Mouse (Mus musculus): Measurements from ENCODE around the gene 2200002D01Rik. TPM values are rescaled to one million over a fixed set of nuclear protein-coding genes. Genes with fewer than 3 reads are reported as not detected.

2200002D01Rik gene
- polyA plus RNA-seq, 1 experiment = 72.9 TPM

- Histone ChIP-seq H3K79me3 (ENCODE audit: low read depth) (no peaks in the 10 kb centered on the region), H3ac (ENCODE audit: control insufficient read depth, insufficient read length, low read depth) (no peak overlapping the region), H3K27me3 (ENCODE audit: control insufficient read depth, insufficient read depth, insufficient read length) (peaks cover 5% of the 10 kb centered on the region), H3K4me3 (ENCODE audit: insufficient read depth, poor library complexity, severe bottlenecking) (no peak overlapping the region), H3K79me2 (ENCODE audit: control insufficient read depth, insufficient read depth) (no peaks in the 10 kb centered on the region), H3K36me3 (ENCODE audit: control insufficient read depth, insufficient read depth) (no peaks in the 10 kb centered on the region)
- TF ChIP-seq FOSL1 (IDR thresholded peaks at IDR 0.05; ENCODE audit: insufficient read depth, low read length, poor library complexity, severe bottlenecking) = no peak
- TF ChIP-seq USF1 (IDR thresholded peaks at IDR 0.05; ENCODE audit: low read depth) = no peak
- no peak for TF ChIP-seq MYOD1 (IDR thresholded peaks at IDR 0.05; ENCODE audit: control insufficient read depth, insufficient read length, low read depth)
- no peak for TF ChIP-seq CEBPB (IDR thresholded peaks at IDR 0.05; ENCODE audit: low read depth)
- no peak for TF ChIP-seq MAX (IDR thresholded peaks at IDR 0.05)
- TF ChIP-seq CTCF (IDR thresholded peaks at IDR 0.05; ENCODE audit: control insufficient read depth, insufficient read depth, insufficient read length) = no peak
- TF ChIP-seq MYOG (IDR thresholded peaks at IDR 0.05; ENCODE audit: control insufficient read depth, extremely low read depth, insufficient read length) = no peak
Observed at GRCm38 (mm10) chr7:29255875-29256274, 7.6 kb upstream of the 2200002D01Rik start.

GRCm38 (mm10) chr7:29253842-29254241 is 5.6 kb upstream of the 2200002D01Rik start:
- no peak overlapping the region for H3K4me3 ChIP-seq (ENCODE audit: insufficient read depth, poor library complexity, severe bottlenecking)
- H3K27me3 ChIP-seq (ENCODE audit: control insufficient read depth, insufficient read depth, insufficient read length) = no peaks in the 10 kb centered on the region
- no peaks in the 10 kb centered on the region for H3K79me2 ChIP-seq (ENCODE audit: control insufficient read depth, insufficient read depth)
- no peaks in the 10 kb centered on the region for H3K79me3 ChIP-seq (ENCODE audit: low read depth)
- TF ChIP-seq CTCF (IDR thresholded peaks at IDR 0.05; ENCODE audit: control insufficient read depth, insufficient read depth, insufficient read length) (no peak), MAX (IDR thresholded peaks at IDR 0.05) (no peak), MYOG (IDR thresholded peaks at IDR 0.05; ENCODE audit: control insufficient read depth, extremely low read depth, insufficient read length) (no peak), MYOD1 (IDR thresholded peaks at IDR 0.05; ENCODE audit: control insufficient read depth, insufficient read length, low read depth) (no peak), FOSL1 (IDR thresholded peaks at IDR 0.05; ENCODE audit: insufficient read depth, low read length, poor library complexity, severe bottlenecking) (no peak), USF1 (IDR thresholded peaks at IDR 0.05; ENCODE audit: low read depth) (no peak), CEBPB (IDR thresholded peaks at IDR 0.05; ENCODE audit: low read depth) (no peak)
- H3ac ChIP-seq (ENCODE audit: control insufficient read depth, insufficient read length, low read depth) = no peak overlapping the region
- no peaks in the 10 kb centered on the region for H3K36me3 ChIP-seq (ENCODE audit: control insufficient read depth, insufficient read depth)

DNA sequence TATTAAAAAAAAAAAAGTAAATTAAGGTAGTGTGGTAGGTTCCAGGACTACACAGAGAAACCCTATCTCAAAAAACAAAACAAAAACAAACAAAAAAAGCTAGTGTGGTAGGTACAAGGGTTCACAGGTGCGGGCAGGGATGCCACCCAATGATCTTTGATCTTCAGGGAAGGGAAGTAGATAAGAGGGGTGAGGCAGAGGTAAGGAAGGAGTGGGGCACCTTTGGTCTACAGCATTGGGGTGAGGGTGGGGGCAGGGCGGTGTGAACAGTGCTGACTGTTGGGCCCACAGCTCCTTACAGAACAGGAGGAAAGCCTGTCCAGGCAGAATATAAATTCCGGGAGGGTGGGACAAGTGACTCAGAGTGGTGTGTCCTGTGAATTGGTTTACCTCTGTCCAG is 2.9 kb upstream of the 2200002D01Rik start:
- Histone ChIP-seq H3K4me3 (ENCODE audit: insufficient read depth, poor library complexity, severe bottlenecking) (no peak overlapping the region), H3ac (ENCODE audit: control insufficient read depth, insufficient read length, low read depth) (no peak overlapping the region), H3K79me3 (ENCODE audit: low read depth) (no peaks in the 10 kb centered on the region), H3K79me2 (ENCODE audit: control insufficient read depth, insufficient read depth) (peaks cover 12% of the 10 kb centered on the region), H3K36me3 (ENCODE audit: control insufficient read depth, insufficient read depth) (peaks cover 6% of the 10 kb centered on the region), H3K27me3 (ENCODE audit: control insufficient read depth, insufficient read depth, insufficient read length) (no peaks in the 10 kb centered on the region)
- TF ChIP-seq CEBPB (IDR thresholded peaks at IDR 0.05; ENCODE audit: low read depth) (no peak), MAX (IDR thresholded peaks at IDR 0.05) (no peak), MYOG (IDR thresholded peaks at IDR 0.05; ENCODE audit: control insufficient read depth, extremely low read depth, insufficient read length) (no peak), USF1 (IDR thresholded peaks at IDR 0.05; ENCODE audit: low read depth) (no peak), FOSL1 (IDR thresholded peaks at IDR 0.05; ENCODE audit: insufficient read depth, low read length, poor library complexity, severe bottlenecking) (no peak), MYOD1 (IDR thresholded peaks at IDR 0.05; ENCODE audit: control insufficient read depth, insufficient read length, low read depth) (no peak), CTCF (IDR thresholded peaks at IDR 0.05; ENCODE audit: control insufficient read depth, insufficient read depth, insufficient read length) (no peak)

GRCm38 (mm10) chr7:29247706-29248105 is 560 bp downstream of the 2200002D01Rik start:
- peaks cover 6% of the 10 kb centered on the region for H3K36me3 ChIP-seq (ENCODE audit: control insufficient read depth, insufficient read depth)
- TF ChIP-seq MYOG (IDR thresholded peaks at IDR 0.05; ENCODE audit: control insufficient read depth, extremely low read depth, insufficient read length) (no peak), MAX (IDR thresholded peaks at IDR 0.05) (no peak), CEBPB (IDR thresholded peaks at IDR 0.05; ENCODE audit: low read depth) (no peak), USF1 (IDR thresholded peaks at IDR 0.05; ENCODE audit: low read depth) (no peak), FOSL1 (IDR thresholded peaks at IDR 0.05; ENCODE audit: insufficient read depth, low read length, poor library complexity, severe bottlenecking) (no peak), MYOD1 (IDR thresholded peaks at IDR 0.05; ENCODE audit: control insufficient read depth, insufficient read length, low read depth) (no peak), CTCF (IDR thresholded peaks at IDR 0.05; ENCODE audit: control insufficient read depth, insufficient read depth, insufficient read length) (no peak)
- H3ac ChIP-seq (ENCODE audit: control insufficient read depth, insufficient read length, low read depth) = peak overlapping the region; percentile 34
- peak overlapping the region; percentile 33 for H3K4me3 ChIP-seq (ENCODE audit: insufficient read depth, poor library complexity, severe bottlenecking)
- peaks cover 12% of the 10 kb centered on the region for H3K79me2 ChIP-seq (ENCODE audit: control insufficient read depth, insufficient read depth)
- H3K27me3 ChIP-seq (ENCODE audit: control insufficient read depth, insufficient read depth, insufficient read length) = no peaks in the 10 kb centered on the region
- H3K79me3 ChIP-seq (ENCODE audit: low read depth) = no peaks in the 10 kb centered on the region

- TF ChIP-seq USF1 (IDR thresholded peaks at IDR 0.05; ENCODE audit: low read depth) (no peak), MAX (IDR thresholded peaks at IDR 0.05) (no peak), MYOG (IDR thresholded peaks at IDR 0.05; ENCODE audit: control insufficient read depth, extremely low read depth, insufficient read length) (no peak), FOSL1 (IDR thresholded peaks at IDR 0.05; ENCODE audit: insufficient read depth, low read length, poor library complexity, severe bottlenecking) (no peak), MYOD1 (IDR thresholded peaks at IDR 0.05; ENCODE audit: control insufficient read depth, insufficient read length, low read depth) (no peak), CTCF (IDR thresholded peaks at IDR 0.05; ENCODE audit: control insufficient read depth, insufficient read depth, insufficient read length) (peak; percentile 80)
- Histone ChIP-seq H3K4me3 (ENCODE audit: insufficient read depth, poor library complexity, severe bottlenecking) (peak overlapping the region; percentile 33), H3K27me3 (ENCODE audit: control insufficient read depth, insufficient read depth, insufficient read length) (no peaks in the 10 kb centered on the region), H3K79me2 (ENCODE audit: control insufficient read depth, insufficient read depth) (peaks cover 12% of the 10 kb centered on the region), H3K79me3 (ENCODE audit: low read depth) (no peaks in the 10 kb centered on the region), H3K36me3 (ENCODE audit: control insufficient read depth, insufficient read depth) (peaks cover 6% of the 10 kb centered on the region), H3ac (ENCODE audit: control insufficient read depth, insufficient read length, low read depth) (peak overlapping the region; percentile 34)
Observed at GRCm38 (mm10) chr7:29247314-29247700, 959 bp downstream of the 2200002D01Rik start.
